Mouse (Mus musculus) hindbrain, postnatal 0 days (tissue): ENCODE data around the gene Gtse1. TPM values are rescaled to one million over a fixed set of nuclear protein-coding genes. Genes with fewer than 3 reads are reported as not detected.

ENCODE experiments used
- ATAC-seq: fragments of 200-750 bp; cut with Nextera tagmentation; 2 replicates; pipeline ENCODE4 v1.8.0; 2017; ENCODE audit warnings: mild to moderate bottlenecking, moderate TSS enrichment, moderate library complexity
- DNase-seq: peaks from one replicate; pipeline ENCODE4 v3.0.0-alpha.2; 2015; ENCODE audit warnings: low spot score
- H3K27ac ChIP-seq: fragments of 300-500 bp; sonication (generic); 2 replicates; pipeline ENCODE4 v1.5.1; 2014; ENCODE audit warnings: mild to moderate bottlenecking
- H3K27me3 ChIP-seq: fragments of 300-500 bp; sonication (generic); 2 replicates; pipeline ENCODE4 v1.6.1; 2014; ENCODE audit warnings: low read length, mixed read lengths; ENCODE audit not compliant: insufficient read depth
- H3K36me3 ChIP-seq: fragments of 300-500 bp; sonication (generic); 2 replicates; pipeline ENCODE4 v1.6.1; 2014; ENCODE audit warnings: low read length, mixed read lengths; ENCODE audit not compliant: insufficient read depth
- H3K4me1 ChIP-seq: fragments of 300-500 bp; sonication (generic); 2 replicates; pipeline ENCODE4 v1.6.1; 2014; ENCODE audit warnings: antibody characterized with exemption, low read length, mixed read lengths; ENCODE audit not compliant: insufficient read depth
- H3K4me2 ChIP-seq: fragments of 300-500 bp; sonication (generic); 2 replicates; pipeline ENCODE4 v1.6.1; 2014; ENCODE audit warnings: low read depth, mild to moderate bottlenecking, low read length, moderate library complexity, mixed read lengths
- H3K4me3 ChIP-seq: fragments of 300-500 bp; sonication (generic); 2 replicates; pipeline ENCODE4 v1.5.1; 2014; ENCODE audit warnings: low read length
- H3K9ac ChIP-seq: fragments of 300-500 bp; sonication (generic); replicated peaks from 2 replicates; pipeline ENCODE4 v1.6.1; 2014; ENCODE audit warnings: mild to moderate bottlenecking, low read length, moderate library complexity, mixed read lengths
- H3K9me3 ChIP-seq: fragments of 300-500 bp; sonication (generic); 2 replicates; pipeline ENCODE4 v1.6.1; 2016; ENCODE audit warnings: low read length, mixed read lengths
- CTCF ChIP-seq: IDR thresholded peaks from 2 replicates; pipeline ENCODE4 v1.5.1; 2016; ENCODE audit warnings: antibody characterized with exemption, control low read depth, low read depth
- WGBS: fragments of 180-500 bp; shearing (Covaris S2); extraction: QIAGEN DNeasy Blood & Tissue Kit; methylation state at CpG from one replicate; pipeline ENCODE4 v1.1.7; 2014; 5-methylcytosine and 5-hydroxymethylcytosine counted together
- polyA plus RNA-seq: library from polyadenylated mRNA; unstranded; fragments of >200 nt; fragmentation: Nextera tagmentation; extraction: Ambion mirVana; gene quantifications from 2 replicates; pipeline ENCODE4 v1.2.1, GENCODE M21; 2015
- total RNA-seq: library from RNA; depleted of rRNA; stranded (reverse); fragments of >200 nt; gene quantifications from 2 replicates; pipeline ENCODE4 v1.2.3, GENCODE M21; 2014

The Gtse1 gene
- total and polyA plus RNA-seq, 2 experiments from 2014 or later: 4.9 to 10.5 TPM

DNA sequence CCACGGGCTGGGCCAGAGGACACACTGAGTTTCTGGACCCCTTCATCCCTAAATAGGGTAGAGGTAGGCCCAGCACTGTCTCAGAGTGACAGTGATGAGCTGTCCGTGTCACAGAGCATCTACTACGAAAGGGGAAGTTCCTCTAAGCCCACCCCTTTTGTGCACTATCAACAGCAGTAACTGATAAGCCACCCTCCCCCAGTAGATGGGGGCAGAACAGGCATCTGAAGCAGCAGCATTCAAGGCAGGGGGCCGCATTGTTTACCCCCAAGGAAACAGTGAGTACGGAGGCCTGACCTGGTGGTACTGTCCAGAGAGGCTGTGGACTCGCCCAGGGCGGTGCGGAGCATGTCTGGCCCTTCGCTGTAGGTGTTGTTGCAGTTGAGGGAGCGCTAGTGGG is 43.0 kb downstream of the Gtse1 start:
- ATAC-seq (no peak), DNase-seq (no peak)
- no peak for TF ChIP-seq CTCF
- Histone ChIP-seq H3K27me3 (no peaks in the 10 kb centered on the region), H3K4me1 (no peaks in the 10 kb centered on the region), H3K9ac (no peak overlapping the region), H3K4me2 (no peak overlapping the region), H3K4me3 (no peak overlapping the region), H3K36me3 (no peaks in the 10 kb centered on the region; the same call in 1 of the 2 replicates), H3K27ac (no peak overlapping the region), H3K9me3 (no peaks in the 10 kb centered on the region)
- 89% methylated on average over 10 of the region's 10 CpGs for WGBS

- Histone ChIP-seq H3K36me3 (no peaks in the 10 kb centered on the region), H3K27ac (no peak overlapping the region), H3K4me1 (no peaks in the 10 kb centered on the region), H3K9me3 (no peaks in the 10 kb centered on the region), H3K9ac (no peak overlapping the region), H3K27me3 (no peaks in the 10 kb centered on the region), H3K4me3 (no peak overlapping the region), H3K4me2 (no peak overlapping the region)
- TF ChIP-seq CTCF: peak; percentile 77
- ATAC-seq (no peak), DNase-seq (no peak)
- 76% methylated on average over 8 of the region's 8 CpGs for WGBS
These were observed 44.3 kb downstream of the Gtse1 start for GRCm38 (mm10) chr15:85903826-85904225.

- H3K4me2 ChIP-seq: no peak overlapping the region
- DNase-seq: no peak
- H3K9ac ChIP-seq: no peak overlapping the region
- no peak for ATAC-seq
- no peaks in the 10 kb centered on the region for H3K27me3 ChIP-seq
- WGBS: 94% methylated on average over 7 of the region's 7 CpGs
- H3K4me1 ChIP-seq: peaks cover 3% of the 10 kb centered on the region; the same call in 1 of the 2 replicates
- no peaks in the 10 kb centered on the region for H3K36me3 ChIP-seq
- no peaks in the 10 kb centered on the region for H3K9me3 ChIP-seq
- H3K4me3 ChIP-seq: no peak overlapping the region
- no peak for TF ChIP-seq CTCF
- no peak overlapping the region for H3K27ac ChIP-seq
These were observed 49.3 kb downstream of the Gtse1 start for GRCm38 (mm10) chr15:85908660-85909491.

DNA sequence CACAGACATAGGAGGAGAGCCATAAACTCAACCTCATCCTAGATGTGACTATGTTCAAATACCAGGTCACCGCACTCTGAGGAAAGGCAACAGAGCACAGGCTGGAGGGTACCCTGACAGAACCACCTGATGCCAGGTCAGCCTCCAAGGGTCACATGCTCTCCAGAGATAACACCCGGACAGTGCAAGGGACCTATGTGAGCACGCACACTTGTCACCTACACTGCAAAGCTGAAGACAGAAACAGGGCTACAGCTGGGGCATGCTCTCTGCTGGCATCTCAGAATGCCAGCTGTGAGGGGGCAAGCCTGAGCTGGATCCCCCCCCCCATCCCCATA is 49.9 kb downstream of the Gtse1 start:
- Histone ChIP-seq H3K9me3 (no peaks in the 10 kb centered on the region), H3K36me3 (no peaks in the 10 kb centered on the region), H3K27me3 (no peaks in the 10 kb centered on the region), H3K4me2 (no peak overlapping the region), H3K9ac (no peak overlapping the region), H3K4me1 (peaks cover 3% of the 10 kb centered on the region; the same call in 1 of the 2 replicates), H3K27ac (no peak overlapping the region), H3K4me3 (no peak overlapping the region)
- DNase-seq (no peak), ATAC-seq (peak; percentile 22; the same call in 1 of the 2 replicates)
- TF ChIP-seq CTCF: no peak
- 92% methylated on average over 3 of the region's 3 CpGs for WGBS

- ATAC-seq: no peak
- H3K4me2 ChIP-seq: no peak overlapping the region
- no peaks in the 10 kb centered on the region for H3K36me3 ChIP-seq
- H3K9ac ChIP-seq: no peak overlapping the region
- TF ChIP-seq CTCF: no peak
- no peak overlapping the region for H3K27ac ChIP-seq
- H3K27me3 ChIP-seq: no peaks in the 10 kb centered on the region
- no peak for DNase-seq
- no peaks in the 10 kb centered on the region for H3K9me3 ChIP-seq
- WGBS: 41% methylated on average over 10 of the region's 10 CpGs
- no peak overlapping the region for H3K4me3 ChIP-seq
- H3K4me1 ChIP-seq: peaks cover 3% of the 10 kb centered on the region; the same call in 1 of the 2 replicates
These were observed 50.4 kb downstream of the Gtse1 start for GRCm38 (mm10) chr15:85909931-85910330.

- TF ChIP-seq CTCF: peak; percentile 94
- WGBS: 41% methylated on average over 2 of the region's 2 CpGs
- ATAC-seq: no peak
These were observed 54.1 kb downstream of the Gtse1 start for GRCm38 (mm10) chr15:85913605-85914004.

More at GRCm38 (mm10) chr15:85913605-85914004, 54.1 kb downstream of the Gtse1 start:
- Histone ChIP-seq H3K36me3 (no peaks in the 10 kb centered on the region), H3K4me1 (peaks cover 3% of the 10 kb centered on the region; the same call in 1 of the 2 replicates), H3K4me2 (no peak overlapping the region), H3K9me3 (no peaks in the 10 kb centered on the region), H3K27me3 (no peaks in the 10 kb centered on the region), H3K27ac (no peak overlapping the region), H3K4me3 (no peak overlapping the region), H3K9ac (no peak overlapping the region)
- peak; percentile 80 for DNase-seq
